Mouse (Mus musculus) embryo, embryonic 11 days (tissue): ENCODE data around the gene Rbfox3.
A peak's percentile ranks its signal among the peaks of the same experiment; 100 is the strongest.

Source experiments
- DNase-seq: peaks from one replicate; pipeline ENCODE4 v3.0.0-alpha.2; 2015

Gene Rbfox3

GRCm38 (mm10) chr11:118581019-118581418, 330.4 kb downstream of the Rbfox3 start:
- no peak for DNase-seq

- DNase-seq = no peak
These were observed 331.8 kb downstream of the Rbfox3 start for GRCm38 (mm10) chr11:118579622-118580021.

GRCm38 (mm10) chr11:118577271-118577670, 334.1 kb downstream of the Rbfox3 start:
- no peak for DNase-seq

GRCm38 (mm10) chr11:118576611-118577010, 334.8 kb downstream of the Rbfox3 start:
- no peak for DNase-seq

GRCm38 (mm10) chr11:118574418-118574817, 337.0 kb downstream of the Rbfox3 start:
- no peak for DNase-seq

GRCm38 (mm10) chr11:118573569-118573968, 337.8 kb downstream of the Rbfox3 start:
- peak; percentile 75 for DNase-seq

GRCm38 (mm10) chr11:118573000-118573399, 338.4 kb downstream of the Rbfox3 start:
- no peak for DNase-seq

- DNase-seq = peak; percentile 26
These were observed 341.2 kb downstream of the Rbfox3 start for GRCm38 (mm10) chr11:118570164-118570563.

- DNase-seq = peak; percentile 27
These were observed 341.8 kb downstream of the Rbfox3 start for GRCm38 (mm10) chr11:118569571-118570062.

GRCm38 (mm10) chr11:118563877-118564276, 347.5 kb downstream of the Rbfox3 start:
- no peak for DNase-seq

DNA sequence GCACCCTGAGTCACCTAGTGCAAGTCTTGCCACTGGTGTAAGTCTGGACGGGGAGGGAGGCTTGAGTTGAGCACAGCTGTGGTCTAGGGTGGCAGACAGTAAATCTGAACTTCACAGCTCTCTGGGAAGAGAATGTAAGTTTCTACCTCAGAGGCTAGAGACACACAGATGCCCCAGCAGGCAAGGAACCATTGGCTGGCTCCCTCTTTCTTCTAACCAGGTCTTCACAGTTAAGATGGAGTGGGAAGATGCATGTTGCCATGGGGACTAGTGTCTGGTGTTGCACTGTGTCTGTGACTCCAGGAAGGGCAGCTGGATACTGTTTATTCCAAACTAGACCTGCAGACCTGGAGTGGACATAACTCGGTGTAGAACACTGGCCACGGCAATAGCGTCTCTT, 348.6 kb downstream of the Rbfox3 start:
- no peak for DNase-seq

DNA sequence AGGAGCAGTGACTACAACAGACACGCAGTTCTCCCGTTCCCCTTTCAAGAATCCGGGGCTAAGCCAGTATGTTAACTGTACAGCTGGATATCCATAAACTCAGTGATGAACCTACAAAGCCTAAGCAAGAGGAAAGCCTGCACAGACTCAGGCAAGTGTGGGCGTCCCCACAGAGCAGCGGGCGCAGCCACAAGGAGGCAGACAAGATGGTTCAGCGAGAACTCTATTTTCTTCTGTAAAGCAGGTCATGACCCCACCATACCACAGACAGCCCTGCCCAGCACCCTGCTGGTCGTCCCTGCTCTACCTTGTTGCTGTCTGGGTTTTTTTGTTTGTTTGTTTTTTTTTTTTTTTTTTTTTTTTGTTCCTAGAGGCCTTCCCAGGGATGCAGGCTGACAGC, 353.2 kb downstream of the Rbfox3 start:
- DNase-seq = no peak

- peak; percentile 48 for DNase-seq
These were observed 355.8 kb downstream of the Rbfox3 start for GRCm38 (mm10) chr11:118555631-118556030.

DNA sequence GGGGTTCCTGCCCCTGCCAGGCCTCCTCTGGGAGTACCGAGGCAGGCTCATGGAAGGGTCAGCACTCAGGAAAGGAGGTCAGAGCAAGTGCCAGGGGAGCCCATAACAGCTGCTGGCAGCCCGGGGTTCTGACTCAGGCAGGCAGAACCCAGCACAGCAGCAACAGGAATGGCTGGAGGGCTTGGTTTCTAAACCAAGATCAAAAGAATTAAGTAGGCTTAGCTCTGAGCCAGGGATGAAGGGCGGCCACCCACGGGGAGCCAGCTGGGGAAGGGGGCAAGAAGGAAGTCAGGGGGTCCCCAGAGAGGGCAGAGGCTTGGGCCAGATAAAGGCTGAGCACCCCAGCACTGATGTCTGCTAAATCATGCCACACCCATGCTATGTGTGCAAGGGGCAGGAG, 356.9 kb downstream of the Rbfox3 start:
- no peak for DNase-seq

- DNase-seq = no peak
These were observed 357.5 kb downstream of the Rbfox3 start for GRCm38 (mm10) chr11:118553926-118554325.

- DNase-seq = no peak
These were observed 358.4 kb downstream of the Rbfox3 start for GRCm38 (mm10) chr11:118553001-118553400.

DNA sequence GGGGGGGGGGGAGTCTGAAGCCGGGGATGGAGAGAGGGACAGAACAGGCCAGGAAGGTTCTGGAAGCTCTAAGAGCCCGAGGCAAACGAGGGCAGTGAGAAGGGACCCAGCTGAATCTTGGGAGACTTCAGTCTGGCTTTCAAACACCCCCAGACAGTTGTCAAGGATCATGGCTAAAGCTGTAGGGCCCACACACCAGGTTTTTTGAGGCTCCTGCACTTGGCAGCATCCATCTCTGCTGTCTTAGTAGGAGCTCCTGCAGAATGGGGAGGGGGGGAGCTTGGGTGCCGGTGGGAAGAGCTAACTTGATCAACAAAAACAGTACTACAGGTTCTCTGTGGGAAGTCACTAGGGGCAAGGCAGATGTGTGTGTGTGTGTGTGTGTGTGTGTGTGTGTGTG, 358.9 kb downstream of the Rbfox3 start:
- DNase-seq = no peak

- no peak for DNase-seq
These were observed 359.7 kb downstream of the Rbfox3 start for GRCm38 (mm10) chr11:118551705-118552104.

- peak; percentile 25 for DNase-seq
These were observed 360.4 kb downstream of the Rbfox3 start for GRCm38 (mm10) chr11:118550773-118551520.

GRCm38 (mm10) chr11:118548242-118548641, 363.2 kb downstream of the Rbfox3 start:
- no peak for DNase-seq

DNA sequence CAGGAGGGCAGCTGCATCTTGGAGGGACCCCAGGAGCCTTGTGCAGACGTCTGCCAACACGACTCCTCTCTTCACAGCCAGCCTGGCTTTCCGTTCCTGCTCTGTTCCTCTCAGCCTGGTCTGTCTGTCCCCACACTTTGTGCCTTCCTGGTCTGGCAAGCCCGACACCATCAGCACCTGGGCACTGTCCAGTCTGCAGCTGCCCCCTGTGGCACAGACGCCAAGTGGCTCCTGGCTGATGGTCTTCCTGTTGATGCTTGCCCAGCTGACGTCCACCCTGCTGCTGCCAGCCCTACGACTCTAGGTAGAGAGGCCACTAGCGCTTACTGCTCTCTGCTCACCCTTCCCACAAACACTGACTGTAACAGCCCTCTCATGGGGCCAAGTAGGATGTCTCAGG, 365.1 kb downstream of the Rbfox3 start:
- no peak for DNase-seq

DNA sequence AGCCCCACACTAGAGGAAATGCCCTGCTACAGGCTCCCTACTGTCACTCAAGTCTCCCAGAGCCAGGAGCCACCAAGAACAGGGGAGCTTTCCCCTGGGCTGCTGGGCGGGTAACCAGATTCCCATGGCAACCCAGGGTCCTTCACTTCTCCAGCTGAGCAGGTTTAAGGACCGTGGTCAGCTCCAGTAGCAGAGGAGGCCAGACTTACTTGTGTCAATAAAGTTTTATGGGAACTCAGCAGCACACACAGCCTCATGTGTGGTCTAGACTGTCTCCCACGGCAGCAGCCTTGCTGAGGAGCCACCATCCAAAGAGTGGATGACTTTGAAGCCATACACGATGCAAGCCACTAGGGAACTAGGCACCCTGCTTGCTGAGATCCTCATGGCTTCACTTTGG, 365.7 kb downstream of the Rbfox3 start:
- DNase-seq = peak; percentile 43

GRCm38 (mm10) chr11:118544564-118544963, 366.8 kb downstream of the Rbfox3 start:
- no peak for DNase-seq

DNA sequence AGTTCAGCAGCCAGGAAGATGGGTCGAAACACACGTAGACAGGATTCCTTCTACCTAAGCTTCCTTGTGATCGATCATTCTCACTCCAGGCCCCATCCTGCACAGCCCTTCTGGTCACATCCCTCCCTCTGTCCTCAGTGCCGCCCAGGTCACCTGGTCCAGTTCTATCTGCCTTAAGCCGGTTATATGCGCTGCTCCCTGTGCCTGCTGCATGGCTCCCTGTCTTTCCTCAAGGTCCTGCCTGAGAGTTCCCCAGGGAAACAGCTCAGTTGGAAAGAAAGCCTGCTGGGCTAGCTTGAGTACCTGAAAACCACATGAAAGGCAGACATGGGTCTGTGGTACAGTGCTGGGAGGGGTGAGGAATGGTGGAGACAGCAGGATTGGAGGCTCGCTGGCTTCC, 368.5 kb downstream of the Rbfox3 start:
- no peak for DNase-seq
